Mouse (Mus musculus): ENCODE measurements around the gene Cdkal1. TPM values are rescaled to one million over a fixed set of nuclear protein-coding genes. Genes with fewer than 3 reads are reported as not detected.

Gene Cdkal1
- polyA plus RNA-seq, 1 experiment from 2014 or later: 31.8 TPM

DNA sequence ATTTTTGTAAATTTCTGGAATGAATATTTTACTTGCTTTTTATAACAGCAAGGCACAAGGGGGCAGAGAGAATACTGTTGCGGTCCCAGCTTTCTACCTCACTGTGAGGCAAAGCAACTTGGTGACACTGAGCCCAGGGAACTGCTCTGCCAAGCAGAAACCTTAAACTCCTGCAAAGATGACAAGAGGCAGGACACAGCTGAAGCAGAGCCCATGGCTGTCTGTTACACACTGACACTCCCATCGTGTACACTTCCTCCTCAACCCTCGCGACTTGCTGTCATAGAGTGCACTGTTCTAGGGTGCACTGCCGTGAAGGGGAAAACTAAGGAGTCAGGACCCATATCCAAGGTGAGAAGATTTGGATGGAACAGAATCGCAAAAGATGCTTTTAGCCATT is 393.2 kb downstream of the Cdkal1 start:
- Histone ChIP-seq H3K4me2 (no peak overlapping the region), H3K4me1 (no peaks in the 10 kb centered on the region), H3K9ac (no peak overlapping the region), H3K27ac (no peak overlapping the region), H3K9me3 (no peaks in the 10 kb centered on the region), H3K36me3 (no peaks in the 10 kb centered on the region), H3K4me3 (no peak overlapping the region), H3K27me3 (no peaks in the 10 kb centered on the region)
- no peak for ATAC-seq (ENCODE audit: insufficient number of reproducible peaks, low FRiP score, low TSS enrichment, low read depth)
- 90% methylated on average over 6 of the region's 6 CpGs for WGBS

DNA sequence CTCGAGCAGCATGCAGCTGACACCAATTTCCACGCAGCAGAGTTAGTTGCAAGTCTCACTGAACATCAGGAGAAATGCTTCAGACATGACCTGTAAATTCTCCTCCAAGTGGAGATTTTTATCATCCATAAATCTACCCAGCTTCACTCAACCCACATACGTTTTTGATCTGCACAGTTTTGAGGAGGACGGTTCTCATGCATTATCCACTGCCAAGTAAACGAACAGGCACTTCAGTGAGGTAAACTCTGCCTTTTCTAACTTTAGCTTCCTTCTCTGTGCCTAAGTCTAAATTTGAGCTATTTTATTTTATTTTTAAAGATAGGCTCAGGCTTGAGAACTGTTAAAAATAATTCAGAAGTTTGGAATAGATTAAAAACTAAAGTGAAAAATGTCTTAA is 394.7 kb downstream of the Cdkal1 start:
- Histone ChIP-seq H3K4me2 (no peak overlapping the region), H3K27ac (no peak overlapping the region), H3K4me1 (no peaks in the 10 kb centered on the region), H3K4me3 (no peak overlapping the region), H3K9me3 (no peaks in the 10 kb centered on the region), H3K27me3 (no peaks in the 10 kb centered on the region), H3K36me3 (no peaks in the 10 kb centered on the region), H3K9ac (no peak overlapping the region)
- 31% methylated on average over 5 of the region's 5 CpGs for WGBS
- no peak for ATAC-seq (ENCODE audit: insufficient number of reproducible peaks, low FRiP score, low TSS enrichment, low read depth)

DNA sequence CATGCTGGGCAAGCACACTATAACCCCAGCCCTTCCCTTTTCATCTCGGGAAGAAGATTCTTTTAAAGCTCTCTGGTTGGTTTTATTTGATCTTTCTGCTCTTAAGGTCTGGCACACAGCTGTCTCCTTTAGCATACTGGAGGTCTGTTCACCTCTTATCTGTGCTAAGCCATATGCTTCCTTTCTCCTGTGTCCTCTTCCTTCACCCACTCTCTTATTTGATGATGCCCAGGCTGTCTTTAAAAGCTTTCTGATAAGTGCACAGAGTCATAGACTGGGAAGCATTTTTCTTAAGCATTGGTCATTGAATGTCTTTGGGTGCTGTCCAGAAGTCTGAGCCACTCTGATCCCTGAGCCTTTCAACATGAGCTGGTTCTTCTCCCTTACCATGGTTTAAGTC is 397.1 kb downstream of the Cdkal1 start:
- Histone ChIP-seq H3K4me1 (no peaks in the 10 kb centered on the region), H3K27ac (no peak overlapping the region), H3K27me3 (no peaks in the 10 kb centered on the region), H3K9me3 (no peaks in the 10 kb centered on the region), H3K36me3 (no peaks in the 10 kb centered on the region), H3K9ac (no peak overlapping the region), H3K4me3 (no peak overlapping the region), H3K4me2 (no peak overlapping the region)
- no peak for ATAC-seq (ENCODE audit: insufficient number of reproducible peaks, low FRiP score, low TSS enrichment, low read depth)
- 33% methylated on average over 1 of the region's 1 CpGs for WGBS

DNA sequence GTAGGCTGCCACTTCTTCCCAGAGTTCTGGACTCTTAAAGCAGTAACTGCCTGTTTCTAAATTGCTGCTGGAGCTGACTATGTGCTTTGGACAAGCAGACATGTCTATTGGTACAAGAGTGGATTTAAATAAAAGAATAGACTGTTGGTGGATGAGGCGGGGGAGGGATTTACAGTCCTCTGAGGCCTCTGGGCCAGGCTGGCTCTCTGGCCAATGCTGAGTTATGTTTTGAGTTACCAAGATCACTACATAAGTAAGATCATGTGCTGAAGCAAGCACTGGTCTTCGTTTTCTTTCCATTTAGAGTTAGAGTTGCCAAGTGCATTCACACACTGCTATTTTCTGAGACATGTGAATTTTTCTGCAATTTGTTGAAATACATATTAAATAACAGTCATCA is 418.4 kb downstream of the Cdkal1 start:
- Histone ChIP-seq H3K4me1 (peaks cover 10% of the 10 kb centered on the region; the same call in 1 of the 2 replicates), H3K27ac (no peak overlapping the region; the same call in 1 of the 2 replicates), H3K9me3 (no peaks in the 10 kb centered on the region), H3K4me3 (no peak overlapping the region), H3K4me2 (no peak overlapping the region), H3K27me3 (no peaks in the 10 kb centered on the region), H3K36me3 (no peaks in the 10 kb centered on the region), H3K9ac (no peak overlapping the region)
- ATAC-seq (ENCODE audit: insufficient number of reproducible peaks, low FRiP score, low TSS enrichment, low read depth): no peak
- 37% methylated on average over 2 of the region's 2 CpGs for WGBS

DNA sequence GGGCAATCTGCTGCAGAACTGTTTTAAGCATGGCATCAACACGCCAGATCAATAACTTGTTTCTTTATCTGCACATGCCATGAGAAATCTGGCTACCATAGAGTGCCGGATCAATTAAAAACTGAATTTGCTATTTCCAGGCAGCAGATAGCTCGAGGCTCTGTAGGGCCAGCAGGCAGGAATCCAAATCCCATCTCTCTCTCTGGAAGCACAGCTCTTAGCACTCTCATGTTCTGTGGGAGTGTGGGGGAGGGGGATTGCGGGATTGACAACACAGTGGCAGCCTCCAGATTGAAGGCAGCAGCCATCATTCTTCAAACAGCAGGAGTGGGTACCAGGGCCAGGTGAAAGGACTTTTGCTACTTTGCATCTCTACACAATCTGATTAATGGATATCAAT is 420.7 kb downstream of the Cdkal1 start:
- H3K4me1 ChIP-seq: peaks cover 17% of the 10 kb centered on the region; the same call in 1 of the 2 replicates
- 69% methylated on average over 4 of the region's 4 CpGs for WGBS
- no peaks in the 10 kb centered on the region for H3K9me3 ChIP-seq
- ATAC-seq (ENCODE audit: insufficient number of reproducible peaks, low FRiP score, low TSS enrichment, low read depth): no peak
- H3K4me2 ChIP-seq: no peak overlapping the region
- H3K27me3 ChIP-seq: no peaks in the 10 kb centered on the region
- H3K9ac ChIP-seq: no peak overlapping the region
- no peaks in the 10 kb centered on the region for H3K36me3 ChIP-seq
- H3K4me3 ChIP-seq: no peak overlapping the region
- H3K27ac ChIP-seq: no peak overlapping the region

DNA sequence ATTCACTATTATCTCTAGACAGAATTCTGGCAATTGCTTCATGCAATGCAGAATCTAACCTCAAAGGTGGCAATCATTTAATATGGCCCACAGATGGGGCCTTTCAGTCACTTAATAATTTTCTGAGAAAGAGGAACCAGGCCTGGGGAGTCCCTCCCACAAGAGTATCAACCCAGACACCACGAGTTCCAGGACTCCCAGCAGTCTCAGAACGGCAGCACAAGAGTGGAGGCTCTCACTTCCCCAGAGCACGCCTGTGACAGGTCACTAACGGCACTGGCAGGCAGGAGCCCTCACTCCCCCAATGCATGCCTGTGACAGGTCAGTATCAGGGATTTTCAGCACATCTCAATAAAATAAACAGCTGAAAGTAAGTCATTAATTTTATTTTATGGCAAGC is 424.6 kb downstream of the Cdkal1 start:
- H3K4me2 ChIP-seq: no peak overlapping the region
- no peaks in the 10 kb centered on the region for H3K9me3 ChIP-seq
- no peaks in the 10 kb centered on the region for H3K27me3 ChIP-seq
- no peak overlapping the region for H3K4me3 ChIP-seq
- H3K36me3 ChIP-seq: no peaks in the 10 kb centered on the region
- no peak for ATAC-seq (ENCODE audit: insufficient number of reproducible peaks, low FRiP score, low TSS enrichment, low read depth)
- peaks cover 7% of the 10 kb centered on the region; the same call in 1 of the 2 replicates for H3K4me1 ChIP-seq
- 0 out of 2 replicates have a peak overlapping the region, but pooled peaks have one; percentile 11 for H3K27ac ChIP-seq
- 16% methylated on average over 4 of the region's 4 CpGs for WGBS
- no peak overlapping the region for H3K9ac ChIP-seq

DNA sequence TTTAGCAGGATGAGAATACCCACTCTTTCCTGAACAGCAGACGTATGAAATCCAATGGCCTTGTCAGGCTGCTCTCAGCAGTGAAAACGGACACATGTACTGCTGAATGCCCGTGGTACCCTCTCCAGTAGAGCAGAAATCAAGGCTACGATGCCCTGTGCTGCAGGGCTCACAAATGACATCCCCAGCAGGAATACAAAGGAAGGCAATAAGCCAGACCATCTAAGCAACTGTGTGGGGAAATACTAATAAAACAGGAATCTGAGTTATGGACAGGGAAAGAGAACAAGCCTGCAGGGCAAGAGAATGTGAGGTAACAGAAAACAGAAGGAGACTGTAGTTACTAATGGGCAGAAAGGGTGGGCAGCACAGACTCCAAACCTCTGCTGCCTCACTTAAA is 425.6 kb downstream of the Cdkal1 start:
- H3K4me1 ChIP-seq: peaks cover 7% of the 10 kb centered on the region; the same call in 1 of the 2 replicates
- H3K27me3 ChIP-seq: no peaks in the 10 kb centered on the region
- no peaks in the 10 kb centered on the region for H3K9me3 ChIP-seq
- no peaks in the 10 kb centered on the region for H3K36me3 ChIP-seq
- WGBS: 34% methylated on average over 4 of the region's 4 CpGs
- no peak overlapping the region for H3K27ac ChIP-seq
- ATAC-seq (ENCODE audit: insufficient number of reproducible peaks, low FRiP score, low TSS enrichment, low read depth): no peak
- no peak overlapping the region for H3K4me3 ChIP-seq
- no peak overlapping the region for H3K4me2 ChIP-seq
- no peak overlapping the region for H3K9ac ChIP-seq

DNA sequence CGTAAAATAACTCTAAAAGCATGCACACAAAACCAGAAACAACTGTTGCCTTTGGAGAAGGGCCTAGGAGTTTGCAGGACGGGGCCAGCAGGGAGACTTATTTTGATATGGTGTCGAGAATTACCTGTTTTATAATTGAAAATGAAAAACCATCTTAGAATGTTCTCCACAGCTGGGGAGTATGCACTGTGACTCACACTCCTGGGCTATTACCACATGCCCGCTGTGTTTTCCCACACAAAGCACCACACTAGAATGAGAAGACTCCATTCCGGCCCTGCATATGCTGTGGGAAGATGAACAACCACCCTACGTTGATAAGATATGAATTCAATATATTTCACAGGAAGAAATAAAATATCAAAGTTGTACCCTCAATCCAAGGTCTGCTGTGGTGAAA is 426.3 kb downstream of the Cdkal1 start:
- H3K4me1 ChIP-seq: peaks cover 7% of the 10 kb centered on the region; the same call in 1 of the 2 replicates
- no peak overlapping the region for H3K9ac ChIP-seq
- no peak overlapping the region for H3K4me2 ChIP-seq
- 71% methylated on average over 6 of the region's 6 CpGs for WGBS
- ATAC-seq (ENCODE audit: insufficient number of reproducible peaks, low FRiP score, low TSS enrichment, low read depth): no peak
- no peaks in the 10 kb centered on the region for H3K36me3 ChIP-seq
- H3K4me3 ChIP-seq: no peak overlapping the region
- H3K27ac ChIP-seq: no peak overlapping the region
- no peaks in the 10 kb centered on the region for H3K9me3 ChIP-seq
- no peaks in the 10 kb centered on the region for H3K27me3 ChIP-seq

DNA sequence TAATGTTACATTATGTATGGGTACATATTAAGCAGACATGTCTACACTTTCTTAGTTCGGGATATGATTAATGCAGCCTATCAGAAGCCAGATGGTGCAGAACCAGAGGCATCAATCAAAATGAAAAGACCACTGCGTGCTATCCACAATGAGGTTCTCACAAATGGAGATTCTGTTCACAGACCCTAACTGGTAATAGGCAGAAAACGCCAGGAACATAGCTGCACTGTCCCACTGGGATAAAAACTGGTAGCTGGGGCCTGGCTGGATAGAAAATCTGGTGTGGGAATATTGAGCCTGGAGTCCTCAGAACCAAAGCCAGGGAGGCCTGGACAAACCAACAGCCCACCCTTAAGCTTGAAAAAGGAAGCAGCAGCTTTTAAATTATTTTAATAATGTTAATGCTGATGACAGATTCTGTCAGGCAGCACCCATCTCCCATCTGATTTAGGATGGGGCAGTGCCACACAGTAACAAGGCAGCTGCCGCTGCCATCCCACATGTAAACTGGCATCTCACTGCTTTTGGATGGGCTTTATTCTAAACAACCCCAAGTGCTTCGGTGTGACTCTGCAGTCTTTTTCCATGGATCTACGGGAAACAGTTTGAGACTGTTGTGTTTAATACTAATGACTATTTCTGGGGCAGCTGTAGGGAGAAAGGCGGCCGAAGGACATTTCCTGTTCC is 438.9 kb downstream of the Cdkal1 start:
- H3K27me3 ChIP-seq: no peaks in the 10 kb centered on the region
- H3K27ac ChIP-seq: peak overlapping the region; percentile 33; the same call in 1 of the 2 replicates
- H3K36me3 ChIP-seq: no peaks in the 10 kb centered on the region
- 28% methylated on average over 8 of the region's 8 CpGs for WGBS
- ATAC-seq (ENCODE audit: insufficient number of reproducible peaks, low FRiP score, low TSS enrichment, low read depth): no peak
- no peak overlapping the region for H3K4me3 ChIP-seq
- H3K4me1 ChIP-seq: peaks cover 20% of the 10 kb centered on the region
- H3K9ac ChIP-seq: no peak overlapping the region
- H3K9me3 ChIP-seq: no peaks in the 10 kb centered on the region
- H3K4me2 ChIP-seq: no peak overlapping the region

DNA sequence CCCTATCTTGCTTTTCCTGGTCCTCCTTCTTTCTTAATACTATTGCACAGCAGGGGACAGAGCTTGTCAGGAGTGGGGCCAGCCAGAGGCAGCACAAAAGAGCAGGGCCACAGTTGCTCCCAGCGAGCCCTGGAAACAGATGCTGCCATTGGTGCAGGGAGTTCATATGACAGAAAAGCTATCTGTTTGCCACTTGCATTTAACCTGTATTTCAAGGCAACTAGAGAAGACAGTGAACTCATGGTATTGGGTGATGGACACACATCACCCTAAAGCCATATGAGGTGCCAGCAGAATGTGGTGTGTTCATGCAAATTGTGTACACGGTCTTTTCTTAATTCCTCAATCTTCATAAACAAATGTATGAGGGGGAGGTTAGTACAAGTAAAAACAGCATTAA is 439.5 kb downstream of the Cdkal1 start:
- no peaks in the 10 kb centered on the region for H3K27me3 ChIP-seq
- no peak for ATAC-seq (ENCODE audit: insufficient number of reproducible peaks, low FRiP score, low TSS enrichment, low read depth)
- no peaks in the 10 kb centered on the region for H3K36me3 ChIP-seq
- H3K9me3 ChIP-seq: no peaks in the 10 kb centered on the region
- H3K9ac ChIP-seq: no peak overlapping the region
- no peak overlapping the region for H3K4me2 ChIP-seq
- H3K4me3 ChIP-seq: no peak overlapping the region
- H3K27ac ChIP-seq: no peak overlapping the region
- whole genome bisulfite sequencing: 45% methylated on average over 2 of the region's 2 CpGs
- H3K4me1 ChIP-seq: peaks cover 20% of the 10 kb centered on the region

DNA sequence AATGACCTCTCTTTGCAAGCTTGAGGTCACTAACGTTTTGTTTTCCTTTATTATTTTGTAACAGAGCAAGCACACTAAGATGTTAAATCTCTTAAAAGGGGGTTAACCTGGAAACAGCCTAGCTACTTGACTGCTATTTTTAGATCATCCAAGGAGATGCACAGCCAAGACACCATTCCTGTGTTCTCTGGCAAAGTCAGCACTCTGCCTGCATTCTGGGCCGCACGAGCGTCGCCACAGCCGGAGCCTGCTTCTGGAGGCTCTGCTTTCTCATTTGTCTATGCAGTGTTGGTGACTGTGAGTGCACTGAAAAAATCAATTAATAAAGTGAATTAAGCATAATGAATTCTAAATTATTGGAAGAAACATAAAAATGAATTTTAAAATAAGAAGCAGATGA is 440.6 kb downstream of the Cdkal1 start:
- peaks cover 20% of the 10 kb centered on the region for H3K4me1 ChIP-seq
- H3K27ac ChIP-seq: 0 out of 2 replicates have a peak overlapping the region, but pooled peaks have one; percentile 19
- no peaks in the 10 kb centered on the region for H3K9me3 ChIP-seq
- no peaks in the 10 kb centered on the region for H3K27me3 ChIP-seq
- no peak overlapping the region for H3K4me2 ChIP-seq
- H3K4me3 ChIP-seq: no peak overlapping the region
- H3K9ac ChIP-seq: no peak overlapping the region
- H3K36me3 ChIP-seq: no peaks in the 10 kb centered on the region
- WGBS: 41% methylated on average over 6 of the region's 6 CpGs
- no peak for ATAC-seq (ENCODE audit: insufficient number of reproducible peaks, low FRiP score, low TSS enrichment, low read depth)

DNA sequence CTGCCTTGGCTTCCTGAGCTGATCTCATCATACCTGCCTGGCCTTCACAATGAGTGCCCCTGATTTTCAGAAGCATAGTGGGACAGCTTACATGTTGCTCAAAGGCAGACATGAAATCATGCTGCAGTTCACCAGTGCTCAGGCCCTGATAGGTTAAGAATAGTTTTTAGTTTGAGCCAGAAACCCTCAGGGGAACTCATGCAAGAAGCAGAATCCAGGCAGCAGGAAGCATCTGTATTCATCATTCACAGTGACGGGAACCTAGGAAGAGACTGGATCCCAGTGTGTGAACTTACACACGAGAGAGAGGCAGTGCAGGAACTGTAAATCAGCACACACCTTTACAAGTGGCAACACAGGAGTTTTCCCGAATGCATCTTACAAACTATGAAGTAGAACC is 441.0 kb downstream of the Cdkal1 start:
- no peaks in the 10 kb centered on the region for H3K36me3 ChIP-seq
- 0 out of 2 replicates have a peak overlapping the region, but pooled peaks have one; percentile 19 for H3K27ac ChIP-seq
- ATAC-seq (ENCODE audit: insufficient number of reproducible peaks, low FRiP score, low TSS enrichment, low read depth): no peak
- no peaks in the 10 kb centered on the region for H3K9me3 ChIP-seq
- 22% methylated on average over 3 of the region's 3 CpGs for WGBS
- no peak overlapping the region for H3K4me3 ChIP-seq
- peaks cover 20% of the 10 kb centered on the region for H3K4me1 ChIP-seq
- no peak overlapping the region for H3K4me2 ChIP-seq
- H3K9ac ChIP-seq: no peak overlapping the region
- no peaks in the 10 kb centered on the region for H3K27me3 ChIP-seq

DNA sequence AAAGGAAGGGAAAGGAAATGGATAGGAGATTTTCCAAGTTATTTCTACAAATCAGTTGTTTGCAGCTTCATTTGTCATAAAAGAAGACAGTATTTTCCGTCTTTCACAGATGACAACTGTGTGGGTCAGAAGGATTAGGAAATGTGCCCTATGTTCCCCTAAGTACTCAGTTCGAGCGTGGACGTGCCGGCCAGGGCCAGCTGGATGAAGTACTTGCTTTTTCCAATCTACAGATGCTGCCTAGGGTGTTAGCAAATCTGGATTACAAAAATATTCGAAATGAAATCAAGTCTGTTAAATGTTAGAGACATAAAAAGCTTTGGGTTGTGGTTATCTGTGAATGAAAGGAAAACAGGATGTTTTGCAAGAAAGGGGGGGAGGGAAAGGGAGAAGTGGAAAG is 444.3 kb downstream of the Cdkal1 start:
- peaks cover 13% of the 10 kb centered on the region for H3K4me1 ChIP-seq

More for the DNA sequence above, 444.3 kb downstream of the Cdkal1 start:
- no peaks in the 10 kb centered on the region for H3K36me3 ChIP-seq
- 83% methylated on average over 6 of the region's 6 CpGs for WGBS
- no peak overlapping the region for H3K4me3 ChIP-seq
- no peak overlapping the region for H3K27ac ChIP-seq
- H3K9me3 ChIP-seq: no peaks in the 10 kb centered on the region
- no peak for ATAC-seq (ENCODE audit: insufficient number of reproducible peaks, low FRiP score, low TSS enrichment, low read depth)
- no peak overlapping the region for H3K9ac ChIP-seq
- no peak overlapping the region for H3K4me2 ChIP-seq
- no peaks in the 10 kb centered on the region for H3K27me3 ChIP-seq

Measured in limb, embryonic 15.5 days (tissue).